1 mouse cellular context compared by ENCODE assay signal in genomic region chr5:34565545-34566283, GRCm38 (mm10).
TF ChIP-seq lines count a peak whose summit lies in the region.

No protein-coding gene starts in this region.

TF ChIP-seq in MEL, 35 proteins besides CTCF, POLR2A, EP300 and RAD21 (continued from another document):
- 0 out of 2 replicates have a peak, but pooled peaks have one; percentile 36 for TF ChIP-seq POLR2AphosphoS2 (IDR thresholded peaks at IDR 0.05; ENCODE audit: low read length)
- no peak for TF ChIP-seq UBTF (IDR thresholded peaks at IDR 0.05; ENCODE audit: borderline replicate concordance, insufficient read depth, low read depth, low read length)
- TF ChIP-seq MAX (IDR thresholded peaks at IDR 0.05; ENCODE audit: low read length), result no peak; the same call in none of the 2 replicates
- 0 out of 2 replicates have a peak, but pooled peaks have one; percentile 27 for TF ChIP-seq ELF1 (IDR thresholded peaks at IDR 0.05; ENCODE audit: low read depth, low read length)
- peak; percentile 79; the same call in 1 of the 2 replicates for TF ChIP-seq MXI1 (IDR thresholded peaks at IDR 0.05; ENCODE audit: low read depth, low read length)
- no peak for TF ChIP-seq ZKSCAN1 (IDR thresholded peaks at IDR 0.05; ENCODE audit: low read depth, low read length)
- TF ChIP-seq CHD1 (IDR thresholded peaks at IDR 0.05; ENCODE audit: low read depth, low read length), result 0 out of 2 replicates have a peak, but pooled peaks have one; percentile 50
- no peak for TF ChIP-seq E2F4 (IDR thresholded peaks at IDR 0.05; ENCODE audit: borderline replicate concordance, low read depth, low read length)
- peak; percentile 76 for TF ChIP-seq SIN3A (IDR thresholded peaks at IDR 0.05; ENCODE audit: low read length)
- no peak for TF ChIP-seq NRF1 (IDR thresholded peaks at IDR 0.05; ENCODE audit: insufficient read depth, low read depth, low read length, poor library complexity, severe bottlenecking)
- no peak for TF ChIP-seq MAFK (IDR thresholded peaks at IDR 0.05; ENCODE audit: borderline replicate concordance, low read depth, low read length)
